Mouse (Mus musculus) liver, postnatal 0 days (tissue): ENCODE data around the gene Rexo1.

Experiments
- CTCF ChIP-seq: sonication (generic); IDR thresholded peaks from 2 replicates; pipeline ENCODE4 v1.5.1; 2016; ENCODE audit warnings: antibody characterized with exemption, low read depth
- EP300 ChIP-seq: IDR thresholded peaks from 2 replicates; pipeline ENCODE4 v1.6.1; 2016; ENCODE audit warnings: antibody characterized with exemption, low read depth, mild to moderate bottlenecking

DNA sequence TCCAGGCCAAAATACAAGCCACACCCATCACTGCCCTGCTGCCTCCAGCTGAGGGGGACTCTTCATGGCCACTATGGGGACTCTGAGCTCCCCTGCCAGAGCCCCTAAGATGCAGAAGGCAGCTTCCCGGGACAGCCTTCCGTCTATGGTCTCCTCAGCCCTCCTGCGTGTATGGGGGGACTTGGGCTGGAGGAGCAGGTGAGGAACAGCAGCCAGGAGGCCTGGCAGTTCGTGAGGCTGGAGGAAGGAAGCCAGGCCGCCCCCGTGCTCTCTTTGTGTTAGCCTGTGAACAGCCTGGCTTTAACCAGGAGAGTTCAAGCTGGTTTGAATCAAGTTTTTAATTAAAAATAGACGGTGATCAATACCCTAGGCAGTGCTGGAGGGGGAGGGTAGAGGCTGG lies 59.1 kb downstream of the Rexo1 start:
- TF ChIP-seq CTCF (no peak), EP300 (no peak)
